Mouse (Mus musculus) cerebellum, adult 2 months (tissue): ENCODE data around the gene Amn.

Source experiments
- CTCF ChIP-seq: fragments of 200-500 bp; IDR thresholded peaks from 2 replicates; pipeline ENCODE4 v1.5.1; 2011; ENCODE audit warnings: low read depth, mild to moderate bottlenecking, control low read depth, low read length, moderate library complexity, borderline replicate concordance; ENCODE audit not compliant: insufficient read depth
- POLR2A ChIP-seq: fragments of 200-500 bp; IDR thresholded peaks from 2 replicates; pipeline ENCODE4 v1.6.1; 2011; ENCODE audit warnings: low read length, control low read depth, borderline replicate concordance; ENCODE audit not compliant: insufficient read depth

DNA sequence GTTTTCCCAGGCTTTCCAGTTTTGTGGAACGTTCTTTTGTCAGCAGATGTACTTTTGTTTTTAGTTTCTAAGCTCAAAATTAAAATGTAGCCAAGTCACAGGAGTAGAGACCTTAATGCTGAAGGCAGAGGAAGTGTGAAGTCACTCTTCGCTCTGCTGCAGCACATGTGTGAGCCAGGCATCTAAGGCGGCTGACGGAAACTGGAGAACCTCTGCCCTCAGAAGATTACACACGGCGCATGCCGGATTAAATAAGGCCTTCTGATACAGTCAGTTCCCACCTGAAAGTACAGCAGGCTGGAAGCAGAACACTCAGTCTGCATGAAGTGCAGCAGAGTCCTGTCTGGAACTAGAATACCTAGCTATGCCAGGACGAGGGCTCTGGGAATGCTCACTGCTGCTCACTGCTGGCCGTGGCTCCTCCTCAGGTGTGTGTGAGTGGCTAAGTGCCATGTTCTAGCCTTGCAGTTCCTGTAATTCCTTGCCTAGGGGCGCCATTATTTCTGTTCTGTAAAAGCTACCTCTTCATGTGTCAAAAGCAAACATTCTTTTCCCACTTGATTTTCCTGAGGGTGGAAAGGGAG lies 45.6 kb upstream of the Amn start:
- TF ChIP-seq POLR2A (no peak), CTCF (no peak)
